Mouse (Mus musculus) brain, embryonic 18.5 days (tissue): Measurements from ENCODE around the gene Bex4.

Source experiments
- DNase-seq: peaks from one replicate; pipeline ENCODE4 v3.0.0-alpha.2; 2012; ENCODE audit warnings: low read depth, low spot score

The Bex4 gene

DNA sequence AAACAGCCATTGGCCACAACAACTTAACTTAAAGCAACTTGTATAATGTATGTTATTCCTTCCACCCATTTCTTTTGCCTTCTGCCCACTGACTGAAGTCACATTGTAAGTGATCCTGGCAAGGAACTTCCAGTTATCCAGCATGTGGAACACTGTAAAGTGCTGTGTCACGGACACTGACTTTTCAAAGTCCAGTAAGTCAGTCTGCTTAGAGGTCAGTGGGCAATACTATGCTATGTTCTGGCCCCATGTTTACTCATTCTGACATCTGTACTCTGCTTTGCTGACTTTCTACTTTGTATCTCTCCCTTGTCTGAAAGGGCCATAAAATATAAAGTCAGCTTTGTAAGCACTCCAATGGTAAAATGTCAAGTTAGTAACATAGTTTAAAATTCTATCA, 44.3 kb downstream of the Bex4 start:
- DNase-seq: no peak
